Mouse (Mus musculus): Measurements from ENCODE around the gene Ceacam14. TPM values are rescaled to one million over a fixed set of nuclear protein-coding genes. Genes with fewer than 3 reads are reported as not detected.

Ceacam14 gene
- not detected for total RNA-seq (2021)

DNA sequence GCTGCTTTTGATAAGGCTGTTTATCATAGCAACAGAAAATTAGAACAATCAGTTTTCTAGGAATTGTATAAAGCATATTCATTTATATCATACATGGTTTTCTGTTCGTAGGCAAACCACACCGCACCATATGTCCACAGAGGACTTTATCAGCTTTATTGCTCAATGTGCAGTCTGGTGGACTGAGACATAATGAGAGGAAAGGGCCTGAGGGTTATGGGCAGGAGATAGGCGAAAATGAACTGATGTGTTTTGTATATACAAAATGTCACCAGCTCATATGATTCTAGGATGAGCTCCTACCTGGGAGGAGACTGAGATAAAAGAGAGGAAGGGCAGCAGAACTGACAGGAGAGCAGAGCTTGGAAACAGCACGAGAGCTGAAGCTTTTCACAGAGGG is at the start of gene Ceacam14:
Gene Ceacam14, plus strand, starts transcription at position 301 of the 400 bp plus-strand sequence.
- DNase-seq (ENCODE audit: extremely low spot score in 1 of 2, low spot score in 1 of 2), result no peak

Other genes with a start within 250 kb of the Ceacam14 start
- not detected for gene Ceacam5, start 99.4 kb upstream of the Ceacam14 start, total RNA-seq (2021)
- not detected for gene Gm5155, start 59.1 kb downstream of the Ceacam14 start, total RNA-seq (2021)
- gene Ceacam11, start 159.5 kb downstream of the Ceacam14 start, total RNA-seq (2021), result not detected
- gene Ceacam13, start 197.3 kb downstream of the Ceacam14 start, total RNA-seq (2021), result not detected